Mouse (Mus musculus): ENCODE results near the gene Dennd1c.

- no peak for TF ChIP-seq EP300 (IDR thresholded peaks at IDR 0.05; ENCODE audit: low read depth in 1 of 2, low read length in 2 of 2)
- TF ChIP-seq CTCF (IDR thresholded peaks at IDR 0.05 in 2 of 3, conservative IDR thresholded peaks at IDR 0.05 in 1 of 3; ENCODE audit: control insufficient read depth in 1 of 3, insufficient read depth in 1 of 3, low read depth in 2 of 3, low read length in 3 of 3, poor library complexity in 1 of 3, severe bottlenecking in 1 of 3) = no peak
- no peak for TF ChIP-seq ZNF384 (IDR thresholded peaks at IDR 0.05; ENCODE audit: low read depth, low read length)
- no peak for TF ChIP-seq TCF12 (IDR thresholded peaks at IDR 0.05; ENCODE audit: low read depth, low read length)
- no peak for TF ChIP-seq POLR2A (IDR thresholded peaks at IDR 0.05; ENCODE audit: control insufficient read depth in 1 of 2, insufficient read depth in 1 of 2, low read depth in 1 of 2, low read length in 2 of 2, poor library complexity in 1 of 2)
- TF ChIP-seq CHD1 (IDR thresholded peaks at IDR 0.05; ENCODE audit: low read depth, low read length) = no peak
- no peak for TF ChIP-seq MAX (IDR thresholded peaks at IDR 0.05; ENCODE audit: low read length)
- no peak for TF ChIP-seq E2F4 (IDR thresholded peaks at IDR 0.05; ENCODE audit: borderline replicate concordance, low read depth, low read length)
- TF ChIP-seq TBP (IDR thresholded peaks at IDR 0.05; ENCODE audit: low read depth, low read length) = no peak
- TF ChIP-seq KAT2A (conservative IDR thresholded peaks at IDR 0.05; ENCODE audit: low read depth, low read length) = no peak
These were observed 26.2 kb upstream of the Dennd1c start for GRCm38 (mm10) chr17:57104496-57104895.

Measured in MEL (cell line).